Mouse (Mus musculus) olfactory bulb, adult 2 months (tissue): ENCODE results near the gene Ifnar2.

Experiments used
- CTCF ChIP-seq: fragments of 200-500 bp; IDR thresholded peaks from 2 replicates; pipeline ENCODE4 v1.5.1; 2012; ENCODE audit warnings: low read depth, mild to moderate bottlenecking, low read length, moderate library complexity; ENCODE audit not compliant: insufficient read depth
- POLR2A ChIP-seq: fragments of 200-500 bp; IDR thresholded peaks from 2 replicates; pipeline ENCODE4 v1.6.1; 2012; ENCODE audit warnings: mild to moderate bottlenecking, low read depth, low read length, moderate library complexity; ENCODE audit not compliant: insufficient read depth

DNA sequence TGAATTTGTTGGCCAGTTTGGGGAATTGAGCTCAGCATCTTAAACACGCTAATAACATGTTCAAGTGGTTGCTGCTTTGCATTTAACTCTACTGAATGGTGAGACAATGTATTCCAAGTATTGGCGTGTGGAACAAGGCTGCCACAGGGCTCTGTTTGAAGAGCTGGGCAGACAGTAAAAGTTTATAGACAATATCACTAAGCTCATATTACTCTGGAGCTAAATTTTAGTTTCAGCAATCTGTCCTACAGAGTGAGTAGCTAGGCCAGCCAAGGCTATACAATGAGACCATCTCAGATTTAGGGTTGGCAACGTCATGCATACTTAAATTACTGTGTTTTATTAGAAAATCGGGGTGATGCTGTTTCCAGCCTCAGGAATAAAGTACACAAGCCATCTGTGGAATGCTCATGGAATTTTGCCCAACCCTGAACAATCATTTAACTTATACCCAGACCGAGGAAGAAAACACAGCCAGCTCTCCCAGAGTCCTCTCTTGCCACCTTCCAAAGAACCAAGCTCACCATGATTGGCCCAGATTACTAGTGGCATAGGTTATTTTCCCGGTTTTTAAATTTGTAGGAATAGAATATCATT, 29.1 kb downstream of the Ifnar2 start:
- TF ChIP-seq POLR2A (no peak), CTCF (no peak)
